Mouse (Mus musculus) cerebellum, adult 2 months (tissue): ENCODE measurements around the gene Arpp21.

Source experiments
- CTCF ChIP-seq: fragments of 200-500 bp; IDR thresholded peaks from 2 replicates; pipeline ENCODE4 v1.5.1; 2011; ENCODE audit warnings: low read depth, mild to moderate bottlenecking, control low read depth, low read length, moderate library complexity, borderline replicate concordance; ENCODE audit not compliant: insufficient read depth
- POLR2A ChIP-seq: fragments of 200-500 bp; IDR thresholded peaks from 2 replicates; pipeline ENCODE4 v1.6.1; 2011; ENCODE audit warnings: low read length, control low read depth, borderline replicate concordance; ENCODE audit not compliant: insufficient read depth

- TF ChIP-seq CTCF (no peak), POLR2A (no peak)
These were observed 97.9 kb downstream of the Arpp21 start for GRCm38 (mm10) chr9:112137820-112138219.
